Mouse (Mus musculus): ENCODE data around the gene Slc16a10.

Gene Slc16a10

DNA sequence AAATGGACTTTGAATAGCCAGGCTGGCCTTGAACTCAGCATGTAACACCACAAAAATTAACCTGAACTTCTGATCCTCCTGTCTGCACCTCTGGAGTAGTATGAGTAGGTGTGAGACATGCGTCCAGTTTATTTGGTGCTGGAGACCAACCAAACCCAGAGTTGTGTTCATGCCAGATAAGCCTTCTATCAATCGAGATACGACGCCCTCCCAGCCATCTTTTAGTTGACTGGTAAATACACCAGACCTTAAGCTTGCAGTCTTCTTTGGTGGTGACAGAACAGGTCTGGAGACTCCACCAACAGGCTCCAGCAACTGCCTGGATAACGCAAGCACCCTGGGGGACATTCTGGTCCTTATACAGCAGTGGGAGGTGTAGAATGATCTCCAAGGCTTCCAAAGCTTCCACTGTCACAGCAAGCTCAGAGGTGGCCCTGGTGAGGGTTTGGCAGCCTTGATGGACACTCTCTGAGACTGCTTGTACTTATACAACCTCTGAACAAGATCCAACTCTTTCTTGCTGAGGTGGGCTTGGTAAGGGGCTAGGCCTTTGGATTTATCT lies 7.6 kb upstream of the Slc16a10 start:
- DNase-seq (ENCODE audit: low read depth) = no peak

DNA sequence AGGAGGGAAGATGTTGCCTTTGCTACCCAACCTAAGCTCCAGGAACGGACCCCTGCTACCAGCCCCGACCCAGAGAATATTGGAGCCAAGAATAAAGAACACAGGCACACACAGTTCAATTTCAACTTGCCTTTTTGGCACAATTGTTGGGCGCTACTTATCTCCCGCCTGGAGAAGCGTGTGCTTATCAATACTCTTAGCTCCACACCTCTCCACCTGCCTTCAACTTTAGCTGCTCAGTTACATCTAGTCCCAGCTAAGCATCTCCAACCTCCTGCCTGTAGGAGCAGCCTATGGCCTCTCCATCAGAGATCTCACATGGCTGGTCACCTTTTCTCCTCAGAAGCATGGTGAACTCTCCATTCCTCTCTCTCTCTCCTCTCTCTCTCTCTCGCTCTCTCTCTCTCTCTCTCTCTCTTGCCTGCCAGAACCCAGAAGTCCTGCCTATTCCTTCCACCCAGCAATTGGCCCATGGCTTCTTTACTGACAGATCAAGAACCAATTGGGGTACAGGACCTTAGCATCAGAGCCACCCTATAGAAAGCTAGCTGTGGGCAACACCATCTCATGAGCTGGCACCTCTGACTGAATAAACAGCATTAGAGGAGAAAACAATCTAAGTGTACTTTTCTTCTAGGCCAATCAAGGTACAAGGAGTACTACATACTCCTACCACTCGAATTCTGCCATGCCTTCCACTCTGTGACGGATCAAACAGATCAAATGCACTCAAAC lies 5.4 kb upstream of the Slc16a10 start:
- DNase-seq (ENCODE audit: low read depth) = no peak

DNA sequence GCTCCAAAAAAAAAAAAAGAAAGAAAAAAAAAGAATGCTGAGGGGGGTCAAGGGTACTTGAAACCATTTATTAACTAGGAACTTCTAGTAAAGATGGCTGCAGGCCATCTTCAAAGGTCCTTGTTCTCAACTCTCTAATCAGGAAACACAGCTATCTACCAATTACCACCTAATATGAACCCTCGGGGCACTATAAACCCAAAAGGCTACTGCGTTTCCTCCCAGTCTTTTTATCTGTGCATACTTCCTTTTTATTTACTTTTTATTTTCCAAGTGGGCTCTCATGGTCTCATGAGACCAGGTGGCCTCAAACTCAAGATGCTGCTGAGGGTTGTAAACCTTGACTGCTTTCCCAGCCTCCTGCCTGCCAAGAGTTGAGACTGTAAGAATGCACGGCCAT lies 4.4 kb upstream of the Slc16a10 start:
- DNase-seq (ENCODE audit: low read depth) = no peak

DNA sequence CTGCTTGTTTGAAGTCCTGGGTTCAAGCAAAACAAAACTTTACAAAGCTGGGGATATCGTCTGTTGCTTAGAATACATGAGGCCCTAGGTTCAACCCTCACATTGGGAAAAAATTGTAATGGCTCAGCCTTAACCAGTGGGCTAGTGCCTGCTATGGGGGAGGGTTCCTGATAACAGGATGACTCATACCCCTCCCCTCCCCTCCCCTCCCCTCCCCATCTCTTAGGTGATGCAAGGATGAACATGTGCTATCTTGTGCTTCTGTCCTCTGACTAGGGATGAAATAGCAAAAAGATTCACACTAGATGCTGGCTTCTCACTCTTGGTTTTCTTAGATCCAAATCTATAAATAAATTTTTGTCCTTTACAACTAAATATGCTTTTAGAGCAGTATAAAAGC lies 2.8 kb upstream of the Slc16a10 start:
- no peak for DNase-seq (ENCODE audit: low read depth)

DNA sequence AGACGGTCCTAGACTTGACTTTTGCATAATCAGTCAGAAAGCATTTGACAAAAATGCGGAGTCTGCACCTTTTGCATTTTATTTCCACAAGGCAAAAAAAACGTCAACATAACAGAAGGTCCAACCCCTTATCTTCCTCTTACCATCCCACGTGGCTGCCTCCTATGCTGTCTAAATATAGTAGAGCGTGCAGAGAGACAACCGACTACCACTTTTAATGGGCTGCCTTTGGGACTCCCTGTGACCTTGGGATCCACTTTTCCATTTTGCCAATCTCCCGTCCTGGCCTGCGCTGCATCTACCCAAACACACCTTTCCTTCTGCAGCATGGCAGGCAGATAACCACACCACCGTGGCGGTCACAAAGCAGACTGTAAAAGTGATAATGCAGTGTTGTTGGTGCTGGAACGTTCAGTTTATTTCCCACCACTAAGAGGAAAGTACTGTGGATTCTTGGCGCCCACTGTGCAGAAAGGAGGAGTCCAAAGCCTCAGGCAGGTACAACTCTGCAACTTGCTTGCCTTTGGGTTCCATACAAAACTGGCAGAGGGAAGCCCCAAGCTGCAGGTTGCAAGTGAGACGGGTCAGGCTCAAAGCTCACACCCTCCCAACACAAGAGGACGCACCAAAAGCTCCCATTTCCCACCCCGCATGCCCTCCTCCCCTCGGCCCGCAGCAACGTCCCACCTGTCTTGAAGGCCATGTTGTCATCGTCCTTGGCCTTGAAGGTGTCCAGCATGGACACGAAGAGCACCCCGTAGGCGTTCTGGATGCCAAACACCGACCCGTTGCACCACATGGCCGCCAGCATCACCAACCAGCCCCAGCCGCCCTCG lies 824 bp downstream of the Slc16a10 start:
- no peak for DNase-seq (ENCODE audit: low read depth)

DNA sequence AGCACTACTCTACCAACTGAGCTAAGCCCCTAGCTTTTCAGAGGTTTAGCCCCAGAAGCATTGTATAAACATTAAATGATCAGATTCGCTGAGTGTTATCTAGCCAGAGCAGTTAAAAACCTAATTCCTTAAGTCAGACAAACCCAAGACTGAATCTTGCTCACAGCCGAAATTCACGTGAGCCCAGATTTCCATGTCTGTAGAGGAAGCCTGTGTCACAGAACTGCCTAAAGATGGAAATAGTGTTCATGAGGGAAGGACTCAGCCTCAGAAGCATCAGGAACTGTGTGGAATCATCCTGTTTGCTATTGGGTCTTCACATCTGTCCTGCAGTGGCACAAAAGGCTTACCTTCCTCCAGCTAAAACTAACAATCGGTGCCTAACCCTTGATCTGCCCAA lies 2.4 kb downstream of the Slc16a10 start:
- DNase-seq (ENCODE audit: low read depth) = no peak

DNA sequence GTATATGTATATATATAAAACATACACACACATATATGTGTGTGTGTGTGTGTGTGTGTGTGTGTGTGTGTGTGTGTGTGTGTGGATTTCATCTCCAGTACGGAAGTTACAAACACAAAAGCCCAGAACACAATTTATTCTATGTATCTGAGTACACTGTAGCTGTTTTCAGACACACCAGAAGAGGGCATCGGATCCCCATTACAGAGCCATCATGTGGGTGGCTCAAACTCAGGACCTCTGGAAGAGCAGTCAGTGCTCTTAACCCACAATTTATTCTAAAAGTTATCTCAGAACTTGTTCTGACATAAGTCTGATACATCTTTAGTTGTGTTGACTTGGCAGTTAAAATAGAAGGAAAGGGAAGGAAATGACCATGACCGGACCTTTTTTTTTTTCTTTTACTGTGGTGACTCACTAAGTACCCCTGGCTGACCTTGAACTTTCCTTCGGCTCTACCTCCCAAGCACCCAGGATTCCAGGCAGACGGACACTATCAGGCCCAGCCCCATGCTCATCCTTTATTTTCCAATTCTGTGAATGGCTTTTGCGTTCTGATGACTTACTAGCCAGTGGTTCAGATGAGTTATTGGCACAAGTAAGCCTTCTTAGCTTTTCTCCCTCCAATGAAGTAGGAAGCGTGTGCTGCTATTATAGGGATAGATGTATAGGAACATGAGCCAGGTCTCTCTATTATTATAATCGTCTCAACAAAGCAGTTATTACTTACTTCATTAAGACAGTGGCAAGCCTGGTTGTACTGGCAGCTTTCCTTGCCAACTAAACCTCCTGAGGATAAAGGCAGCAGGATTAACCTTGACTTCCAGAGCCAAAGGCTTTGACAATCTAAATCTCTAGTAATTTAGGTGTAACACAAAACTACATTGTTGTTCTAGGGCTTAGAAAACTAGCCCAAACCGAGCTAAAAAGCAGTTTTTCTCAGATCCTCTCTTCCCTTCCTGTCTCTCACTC lies 6.0 kb downstream of the Slc16a10 start:
- no peak for DNase-seq (ENCODE audit: low read depth)

DNA sequence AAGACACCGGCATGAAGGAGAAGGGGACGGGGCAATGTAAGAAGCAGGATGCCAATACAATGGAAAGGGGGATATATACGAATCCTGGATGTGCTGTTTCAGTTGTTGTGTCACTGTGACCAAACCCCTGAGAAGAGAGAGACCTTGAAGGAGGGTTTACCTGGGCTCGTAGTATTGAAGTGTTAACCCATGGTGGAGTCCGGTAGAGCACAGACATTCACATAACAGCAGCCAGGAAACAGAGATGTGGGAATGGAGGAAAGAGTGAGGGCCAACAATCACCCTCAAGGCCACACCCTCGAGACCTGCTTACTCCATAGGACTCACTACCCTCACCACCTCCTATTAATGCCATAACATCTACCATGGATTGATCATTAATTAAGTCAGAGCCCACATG lies 7.2 kb downstream of the Slc16a10 start:
- DNase-seq (ENCODE audit: low read depth) = no peak

DNA sequence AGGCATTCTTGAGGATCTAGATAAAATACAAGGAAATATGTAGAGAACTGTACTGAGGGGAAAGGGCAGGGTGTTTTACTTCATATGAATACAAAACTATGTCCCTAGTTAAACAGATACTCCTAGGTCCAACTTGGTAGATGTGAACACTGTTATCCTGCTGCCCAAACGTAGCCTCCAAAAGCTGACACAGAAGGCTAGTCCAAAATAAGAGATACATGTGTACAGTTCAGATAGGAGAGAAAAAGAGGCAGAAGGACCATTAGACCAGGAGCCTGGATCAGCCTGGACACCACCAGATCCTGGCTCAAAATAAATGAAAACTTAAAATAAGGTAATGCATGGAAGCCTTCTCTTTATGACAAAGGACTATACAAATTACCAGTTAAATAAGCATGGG lies 8.4 kb downstream of the Slc16a10 start:
- DNase-seq (ENCODE audit: low read depth) = no peak

DNA sequence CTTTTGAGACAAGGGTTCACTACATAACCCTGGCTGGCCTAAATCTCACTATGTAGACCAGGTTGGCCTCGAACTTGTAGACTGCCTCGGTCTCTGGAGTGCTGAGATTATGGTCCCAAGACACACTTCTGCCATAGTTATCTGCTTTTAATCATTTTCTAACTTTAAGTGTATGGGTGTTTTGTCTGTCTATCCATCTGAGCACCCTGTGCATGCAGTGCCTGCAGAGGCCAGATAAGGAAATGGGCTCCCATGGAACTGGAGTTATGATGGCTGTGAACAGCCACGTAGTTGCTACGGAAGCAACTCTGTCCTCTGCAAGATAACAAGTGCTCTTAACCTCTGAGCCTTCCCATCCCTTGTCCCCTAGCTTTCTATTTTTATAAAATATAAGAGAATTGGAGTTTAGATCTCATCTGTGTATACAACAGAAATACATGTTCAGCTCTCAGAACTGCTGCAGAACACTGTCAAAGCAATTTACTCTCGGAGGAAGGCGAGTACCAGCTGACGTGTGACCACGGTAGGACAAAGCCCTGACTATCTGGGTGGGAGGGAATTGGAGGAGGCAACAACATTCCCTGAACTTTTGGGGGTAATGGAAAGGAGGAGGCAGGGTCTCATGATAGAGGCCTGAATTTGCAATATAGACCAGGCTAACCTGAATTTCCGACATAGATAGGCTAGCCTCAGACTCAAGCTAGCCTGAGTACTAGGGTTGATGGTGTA lies 10.2 kb downstream of the Slc16a10 start:
- no peak for DNase-seq (ENCODE audit: low read depth)

DNA sequence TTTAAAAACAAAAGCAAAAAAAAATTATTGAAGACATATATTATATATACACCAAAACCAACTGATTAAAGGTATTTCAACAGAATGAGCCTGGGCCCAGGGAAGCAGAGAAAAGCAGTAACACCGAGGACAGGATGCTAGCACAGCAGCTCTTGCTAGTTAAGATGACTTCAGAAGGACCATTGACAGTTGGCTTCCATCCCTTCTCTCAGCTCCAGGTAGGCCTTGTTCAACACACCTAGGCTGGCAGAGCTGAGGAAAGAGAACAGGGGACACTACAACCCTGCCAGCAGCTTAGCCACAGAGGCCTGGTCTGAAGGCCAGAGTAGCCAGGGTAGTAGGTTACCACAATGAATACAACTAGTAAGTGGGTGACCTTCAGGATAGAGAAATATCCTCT lies 11.9 kb downstream of the Slc16a10 start:
- no peak for DNase-seq (ENCODE audit: low read depth)

DNA sequence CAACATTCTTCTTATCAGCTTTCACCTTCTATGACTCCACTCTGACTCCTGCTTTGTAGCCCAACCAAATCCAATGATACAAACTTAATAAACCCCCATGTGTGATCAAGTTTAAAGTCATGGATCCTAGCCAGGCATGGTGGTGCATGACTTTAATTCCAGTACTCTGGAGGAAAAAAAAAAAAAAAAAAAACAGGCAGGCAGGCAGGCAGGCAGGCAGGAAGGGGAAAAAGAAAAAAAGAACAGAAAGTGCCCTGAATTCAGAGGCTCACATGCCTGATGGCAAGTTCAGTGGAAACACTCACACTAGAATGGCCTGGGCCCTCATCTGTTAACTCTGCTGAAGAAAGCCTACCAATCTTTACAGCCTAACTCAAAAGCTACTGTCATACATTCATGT lies 12.9 kb downstream of the Slc16a10 start:
- DNase-seq (ENCODE audit: low read depth) = no peak

DNA sequence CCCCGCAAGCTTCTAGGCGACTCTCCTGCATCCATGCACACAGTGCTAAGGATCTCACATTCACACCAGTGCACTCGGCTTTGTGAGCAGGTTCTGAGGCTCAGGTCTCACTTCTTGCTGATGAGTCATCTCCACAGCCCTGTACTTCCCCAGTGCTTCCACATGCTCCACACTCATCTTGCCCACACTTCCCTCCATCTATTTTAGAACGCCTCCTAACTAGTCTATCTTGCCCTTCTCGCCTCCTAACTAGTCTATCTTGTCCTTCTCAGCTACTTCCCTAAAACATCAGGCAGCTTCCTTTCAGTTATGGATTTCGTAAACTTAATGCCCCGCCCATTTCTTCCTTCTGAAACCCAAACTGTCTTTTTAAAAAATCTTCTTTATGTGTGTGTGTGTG lies 13.6 kb downstream of the Slc16a10 start:
- peak; percentile 73 for DNase-seq (ENCODE audit: low read depth)

DNA sequence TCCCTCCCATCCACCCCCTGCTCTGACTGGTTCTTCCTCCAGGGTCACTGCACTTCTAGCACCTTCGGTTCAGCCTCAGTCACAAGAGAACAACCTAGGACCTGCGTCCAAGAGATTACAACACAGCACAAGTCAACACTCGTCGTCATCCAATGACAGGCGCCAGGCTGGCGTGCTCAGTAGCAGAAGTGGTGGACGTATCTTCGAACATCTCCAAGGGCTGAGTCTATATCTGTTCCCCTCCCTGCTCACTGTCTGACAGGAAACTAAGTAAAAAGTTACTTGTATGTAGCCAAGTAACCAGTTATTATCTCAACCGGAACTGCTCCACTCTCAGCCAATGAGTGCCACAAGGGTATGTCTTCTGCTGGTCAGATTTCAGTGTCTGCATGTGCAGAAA lies 16.9 kb downstream of the Slc16a10 start:
- DNase-seq (ENCODE audit: low read depth) = no peak

DNA sequence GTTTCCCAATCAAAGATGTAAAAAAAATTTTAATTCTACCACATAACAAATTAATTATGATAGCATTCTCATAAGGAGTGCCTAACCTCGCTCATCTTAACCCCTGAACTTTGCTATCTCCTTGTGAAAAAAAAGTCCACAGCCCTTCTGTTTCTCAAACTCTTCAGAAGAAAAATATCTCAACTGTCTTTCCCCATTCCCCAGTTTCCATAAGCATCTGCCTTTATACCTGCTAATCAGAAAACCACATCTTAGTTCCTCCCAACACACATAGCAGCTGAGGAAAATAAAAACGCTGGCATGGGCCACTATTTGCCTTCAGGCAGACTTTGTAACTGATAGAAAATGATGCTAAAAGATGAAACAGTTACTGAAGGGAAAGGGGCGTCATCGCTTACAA lies 17.5 kb downstream of the Slc16a10 start:
- DNase-seq (ENCODE audit: low read depth) = no peak

DNA sequence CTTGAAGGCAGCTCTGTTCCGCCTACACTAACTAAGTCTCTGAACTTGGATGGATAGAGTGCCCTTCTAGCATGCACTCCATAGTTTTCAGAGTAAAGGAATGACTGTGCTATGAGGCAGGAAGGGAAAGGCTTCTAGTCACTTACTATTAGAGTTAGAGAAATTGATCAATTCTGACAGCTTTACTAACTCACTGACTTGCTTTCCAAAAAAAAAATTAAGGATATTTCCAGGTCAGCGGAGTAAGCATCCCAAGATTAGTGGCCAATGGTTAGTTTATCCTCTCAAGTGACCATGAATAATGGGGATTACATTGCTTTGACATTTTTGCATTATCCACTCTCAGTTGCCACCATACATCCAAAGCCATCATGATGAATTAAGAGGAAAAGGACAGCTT lies 18.0 kb downstream of the Slc16a10 start:
- no peak for DNase-seq (ENCODE audit: low read depth)

DNA sequence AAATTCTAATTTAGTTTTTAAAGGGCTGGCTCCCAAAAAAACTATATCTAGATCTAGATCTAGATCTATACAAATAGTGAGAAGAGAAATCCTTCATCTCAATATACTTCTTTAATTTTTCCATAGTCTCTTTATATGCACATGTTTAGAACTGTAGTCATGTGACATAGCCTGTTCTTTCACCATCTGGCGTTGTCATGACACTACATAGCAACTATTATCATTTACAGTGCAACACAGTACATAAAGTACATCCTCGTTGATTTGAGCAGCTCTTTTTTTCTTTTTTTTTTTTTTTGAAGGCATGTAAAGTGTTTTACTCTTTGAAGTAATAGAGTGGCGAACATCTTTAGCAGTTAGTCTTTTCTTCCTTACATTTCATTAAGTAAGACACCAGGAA lies 22.6 kb downstream of the Slc16a10 start:
- no peak for DNase-seq (ENCODE audit: low read depth)

DNA sequence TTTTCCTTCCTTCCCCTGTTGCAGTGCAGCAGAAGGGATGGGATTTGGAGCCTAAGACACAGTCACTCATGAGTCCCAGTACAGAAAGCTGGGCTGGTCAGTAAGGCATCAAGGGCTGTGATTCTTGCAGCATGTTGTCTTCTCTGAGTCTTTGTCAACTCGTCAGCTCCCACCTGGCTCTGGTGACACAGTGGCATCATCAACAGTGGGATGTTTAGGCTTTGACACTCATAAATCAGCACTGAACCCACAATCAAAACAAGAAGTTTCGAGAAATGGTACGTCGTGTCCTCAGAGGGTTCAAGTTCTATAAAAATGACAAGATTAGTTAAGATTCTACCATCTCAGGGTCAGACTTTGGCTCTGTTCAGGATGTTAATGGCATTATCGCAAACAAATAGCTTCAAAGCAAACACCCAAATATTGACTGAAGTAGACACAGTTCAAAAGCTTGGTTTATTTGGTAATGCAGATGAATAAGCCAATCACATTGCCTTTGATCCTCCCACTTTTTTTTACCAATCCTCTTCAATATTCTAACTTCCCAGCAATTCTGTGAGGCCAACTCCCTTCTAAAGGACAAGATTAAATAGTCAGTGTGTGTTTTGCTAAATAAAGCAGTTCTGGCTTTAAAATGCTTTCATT lies 23.2 kb downstream of the Slc16a10 start:
- no peak for DNase-seq (ENCODE audit: low read depth)

DNA sequence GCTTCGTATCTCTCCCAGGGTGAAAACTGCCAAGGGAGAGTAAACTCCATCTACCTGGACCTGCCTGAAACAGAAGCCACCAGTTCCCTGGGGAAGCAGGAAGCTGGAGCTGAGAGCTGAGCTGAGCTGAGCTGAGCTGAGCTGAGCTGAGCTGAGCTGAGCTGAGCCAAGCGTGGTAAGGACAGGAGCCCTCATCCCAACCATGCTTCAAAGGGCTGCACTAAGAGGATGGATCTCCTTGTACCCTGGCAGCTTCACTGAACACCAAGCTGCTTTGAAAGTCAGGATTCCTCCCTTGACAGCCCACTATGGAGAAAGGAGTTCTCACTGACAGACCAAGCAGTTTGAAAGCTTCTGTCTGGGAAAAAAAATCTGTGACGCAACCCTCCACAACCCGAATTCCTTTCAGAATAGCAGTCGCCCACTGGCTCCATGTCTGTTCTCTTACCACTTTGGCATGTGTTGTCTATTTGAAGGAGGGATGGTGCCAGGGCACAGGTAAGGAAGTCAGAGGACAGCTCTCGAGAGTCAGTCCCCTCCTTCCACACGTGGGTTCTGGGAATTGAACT lies 28.5 kb downstream of the Slc16a10 start:
- DNase-seq (ENCODE audit: low read depth) = no peak

DNA sequence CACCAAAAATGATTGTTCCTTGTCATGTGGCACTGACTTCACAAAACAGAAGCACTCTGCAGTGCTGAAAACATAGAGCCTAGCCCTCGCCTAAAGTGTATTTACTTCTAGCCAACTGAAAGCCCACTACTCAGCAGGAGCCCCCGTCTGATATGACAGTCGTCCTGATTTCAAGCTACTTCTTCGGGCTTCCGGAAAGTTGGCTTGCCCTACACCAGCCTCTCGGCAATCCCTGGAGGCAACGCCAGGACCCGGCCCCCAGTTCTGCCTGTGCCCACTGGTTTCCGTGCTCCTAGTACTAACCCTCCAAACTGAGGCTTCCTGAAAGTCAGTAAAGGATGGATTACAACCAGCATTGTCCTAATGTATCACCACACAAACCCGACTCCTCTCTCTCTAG lies 29.8 kb downstream of the Slc16a10 start:
- DNase-seq (ENCODE audit: low read depth) = no peak

DNA sequence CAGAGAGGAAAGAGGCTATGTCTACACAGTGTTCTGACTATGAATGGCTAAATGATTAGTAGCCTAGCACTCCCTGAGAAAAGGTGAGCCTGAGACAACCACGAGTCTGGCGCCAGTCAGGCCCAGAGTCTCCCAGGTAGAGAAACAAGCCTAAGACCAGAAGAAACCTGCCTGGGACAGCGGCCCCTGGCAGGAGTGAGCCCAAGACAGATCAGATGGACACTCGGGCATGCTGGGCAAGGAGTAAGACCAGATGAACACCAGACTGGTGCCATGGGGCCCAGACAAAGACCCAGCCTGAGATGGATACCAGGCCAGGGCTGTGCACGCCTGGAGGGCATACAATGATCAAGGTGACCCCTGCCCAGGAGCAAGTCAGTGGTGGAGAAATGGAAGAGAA lies 32.5 kb downstream of the Slc16a10 start:
- no peak for DNase-seq (ENCODE audit: low read depth)
